Mouse (Mus musculus) MEL (cell line): ENCODE data around the gene Cd247. TPM values are rescaled to one million over a fixed set of nuclear protein-coding genes. Genes with fewer than 3 reads are reported as not detected.

ENCODE experiments used
- DNase-seq: peaks from one replicate; pipeline ENCODE4 v3.0.0; 2011; ENCODE audit warnings: low read depth, low spot score
- H3K27ac ChIP-seq: 2 replicates; pipeline ENCODE4 v1.5.1; 2012; ENCODE audit warnings: low read depth, mild to moderate bottlenecking, control low read depth, low read length, moderate library complexity; ENCODE audit not compliant: control insufficient read depth
- H3K27me3 ChIP-seq, 2 experiments: fragments of 150-350 bp in 1 of 2; sonication (generic) in 1 of 2; 2 replicates each; pipeline ENCODE4 v1.6.1; 2012; ENCODE audit warnings: low read length in 2 of 2, mild to moderate bottlenecking in 2 of 2, improper control_type of control experiment in 1 of 2, moderate library complexity in 1 of 2; ENCODE audit not compliant: insufficient read depth in 2 of 2, control insufficient read depth in 1 of 2
- H3K36me3 ChIP-seq, 2 experiments: 2 replicates each; pipeline ENCODE4 v1.6.1; 2012 to 2014; ENCODE audit warnings: low read length in 2 of 2, improper control_type of control experiment in 1 of 2, inconsistent platforms in 1 of 2, mild to moderate bottlenecking in 1 of 2; ENCODE audit not compliant: insufficient read depth in 2 of 2, control insufficient read depth in 1 of 2
- H3K4me1 ChIP-seq, 2 experiments: fragments of 150-350 bp in 1 of 2; sonication (generic) in 1 of 2; 2 replicates each; pipeline ENCODE4 v1.6.1; 2012; ENCODE audit warnings: low read length in 2 of 2, improper control_type of control experiment in 1 of 2, mild to moderate bottlenecking in 1 of 2; ENCODE audit not compliant: insufficient read depth in 2 of 2, control insufficient read depth in 1 of 2
- H3K4me3 ChIP-seq, 2 experiments: fragments of 150-350 bp in 1 of 2; sonication (generic) in 1 of 2; 2 replicates each; pipeline ENCODE4 v1.5.1; 2012; ENCODE audit warnings: low read depth in 2 of 2, low read length in 2 of 2, mild to moderate bottlenecking in 2 of 2, moderate library complexity in 2 of 2, control low read depth in 1 of 2, improper control_type of control experiment in 1 of 2; ENCODE audit not compliant: control insufficient read depth in 1 of 2, insufficient read depth in 1 of 2
- H3K79me2 ChIP-seq: 2 replicates; pipeline ENCODE4 v1.6.1; 2012; ENCODE audit warnings: mild to moderate bottlenecking, low read length, moderate library complexity; ENCODE audit not compliant: control insufficient read depth, poor library complexity, insufficient read depth
- H3K9ac ChIP-seq: 2 replicates; pipeline ENCODE4 v1.6.1; 2012; ENCODE audit warnings: low read depth, mild to moderate bottlenecking, control low read depth, low read length, moderate library complexity; ENCODE audit not compliant: control insufficient read depth, poor library complexity, severe bottlenecking
- H3K9me3 ChIP-seq: fragments of 150-350 bp; sonication (generic); replicated peaks from 2 replicates; pipeline ENCODE4 v1.6.1; 2012; ENCODE audit warnings: mild to moderate bottlenecking, low read length, improper control_type of control experiment, moderate library complexity; ENCODE audit not compliant: insufficient read depth
- CHD1 ChIP-seq: IDR thresholded peaks from 2 replicates; pipeline ENCODE4 v1.6.1; 2012; ENCODE audit warnings: low read depth, mild to moderate bottlenecking, inconsistent platforms, low read length, improper control_type of control experiment
- CTCF ChIP-seq, 3 experiments: IDR thresholded peaks in 2 of 3; conservative IDR thresholded peaks in 1 of 3; 2 replicates each; pipeline ENCODE4 v1.5.1; 2011 to 2012; ENCODE audit warnings: low read length in 3 of 3, low read depth in 2 of 3, mild to moderate bottlenecking in 2 of 3, improper control_type of control experiment in 1 of 3, inconsistent platforms in 1 of 3, mixed read lengths in 1 of 3, moderate library complexity in 1 of 3; ENCODE audit not compliant: control insufficient read depth in 1 of 3, insufficient read depth in 1 of 3, poor library complexity in 1 of 3, severe bottlenecking in 1 of 3
- EP300 ChIP-seq, 2 experiments: IDR thresholded peaks; 2 replicates each; pipeline ENCODE4 v1.6.1; 2011; ENCODE audit warnings: improper control_type of control experiment in 2 of 2, low read length in 2 of 2, low read depth in 1 of 2, mild to moderate bottlenecking in 1 of 2
- GABPA ChIP-seq: IDR thresholded peaks from 2 replicates; pipeline ENCODE4 v1.6.1; 2012; ENCODE audit warnings: low read depth, mild to moderate bottlenecking, inconsistent platforms, low read length, improper control_type of control experiment, moderate library complexity
- KAT2A ChIP-seq: conservative IDR thresholded peaks from 2 replicates; pipeline ENCODE4 v1.6.1; 2012; ENCODE audit warnings: low read depth, low read length, improper control_type of control experiment, inconsistent platforms
- MAX ChIP-seq: IDR thresholded peaks from 2 replicates; pipeline ENCODE4 v1.6.1; 2011; ENCODE audit warnings: low read length, improper control_type of control experiment
- MAZ ChIP-seq: IDR thresholded peaks from 2 replicates; pipeline ENCODE4 v1.6.1; 2012; ENCODE audit warnings: low read depth, mild to moderate bottlenecking, inconsistent platforms, low read length, improper control_type of control experiment
- MEF2A ChIP-seq: IDR thresholded peaks from 2 replicates; pipeline ENCODE4 v1.6.1; 2014; ENCODE audit warnings: low read depth, mild to moderate bottlenecking, inconsistent platforms, low read length, improper control_type of control experiment; ENCODE audit not compliant: poor library complexity, insufficient replicate concordance, severe bottlenecking; ENCODE audit errors: extremely low read depth
- MXI1 ChIP-seq: IDR thresholded peaks from 2 replicates; pipeline ENCODE4 v1.6.1; 2011; ENCODE audit warnings: mild to moderate bottlenecking, low read depth, low read length, improper control_type of control experiment
- MYB ChIP-seq: IDR thresholded peaks from 2 replicates; pipeline ENCODE4 v1.6.1; 2011; ENCODE audit warnings: mild to moderate bottlenecking, low read depth, low read length, improper control_type of control experiment
- NELFE ChIP-seq: IDR thresholded peaks from 2 replicates; pipeline ENCODE4 v1.6.1; 2011; ENCODE audit warnings: low read depth, low read length, improper control_type of control experiment
- POLR2A ChIP-seq, 2 experiments: IDR thresholded peaks; 2 replicates each; pipeline ENCODE4 v1.6.1; 2011 to 2012; ENCODE audit warnings: low read length in 2 of 2, mild to moderate bottlenecking in 2 of 2, control low read depth in 1 of 2, improper control_type of control experiment in 1 of 2, low read depth in 1 of 2, moderate library complexity in 1 of 2; ENCODE audit not compliant: control insufficient read depth in 1 of 2, insufficient read depth in 1 of 2, poor library complexity in 1 of 2
- POLR2AphosphoS2 ChIP-seq: IDR thresholded peaks from 2 replicates; pipeline ENCODE4 v1.6.1; 2011; ENCODE audit warnings: low read length, improper control_type of control experiment
- RAD21 ChIP-seq: IDR thresholded peaks from 2 replicates; pipeline ENCODE4 v1.6.1; 2011; ENCODE audit warnings: mild to moderate bottlenecking, low read depth, low read length, improper control_type of control experiment
- RCOR1 ChIP-seq: IDR thresholded peaks from 2 replicates; pipeline ENCODE4 v1.6.1; 2012; ENCODE audit warnings: low read depth, mild to moderate bottlenecking, inconsistent platforms, low read length, improper control_type of control experiment
- SIN3A ChIP-seq: IDR thresholded peaks from 2 replicates; pipeline ENCODE4 v1.6.1; 2012; ENCODE audit warnings: low read length, improper control_type of control experiment, inconsistent platforms
- TAL1 ChIP-seq: IDR thresholded peaks from 2 replicates; pipeline ENCODE4 v1.6.1; 2012; ENCODE audit warnings: mild to moderate bottlenecking, inconsistent platforms, low read length, moderate library complexity, mixed read lengths
- TBP ChIP-seq: IDR thresholded peaks from 2 replicates; pipeline ENCODE4 v1.8.0; 2011; ENCODE audit warnings: low read depth, low read length, improper control_type of control experiment
- TCF12 ChIP-seq: IDR thresholded peaks from 2 replicates; pipeline ENCODE4 v1.6.1; 2014; ENCODE audit warnings: low read depth, mild to moderate bottlenecking, inconsistent platforms, low read length, improper control_type of control experiment, moderate library complexity
- UBTF ChIP-seq: IDR thresholded peaks from 2 replicates; pipeline ENCODE4 v1.6.1; 2012; ENCODE audit warnings: low read depth, mild to moderate bottlenecking, inconsistent platforms, low read length, improper control_type of control experiment, moderate library complexity, borderline replicate concordance; ENCODE audit not compliant: insufficient read depth
- USF1 ChIP-seq: IDR thresholded peaks from 2 replicates; pipeline ENCODE4 v1.6.1; 2014; ENCODE audit warnings: low read depth, mild to moderate bottlenecking, inconsistent platforms, low read length, improper control_type of control experiment, moderate library complexity
- ZMIZ1 ChIP-seq: IDR thresholded peaks from 2 replicates; pipeline ENCODE4 v1.6.1; 2012; ENCODE audit warnings: low read depth, mild to moderate bottlenecking, inconsistent platforms, low read length, improper control_type of control experiment, moderate library complexity
- polyA plus RNA-seq, 2 experiments: library from polyadenylated mRNA; stranded (reverse) in 1 of 2; unstranded in 1 of 2; fragments of >175 nt in 1 of 2; fragments of >200 nt in 1 of 2; gene quantifications; 2 replicates each; pipeline versions ENCODE4 v1.2.1 to v1.2.4; 2012; ENCODE audit warnings: low replicate concordance in 2 of 2, low read depth in 1 of 2; ENCODE audit not compliant: insufficient read length in 2 of 2, insufficient read depth in 1 of 2, missing spikeins in 1 of 2
- total RNA-seq: library from RNA; depleted of rRNA; stranded (reverse); fragments of 300-350 nt; gene quantifications from 2 replicates; pipeline ENCODE4 v1.2.3, GENCODE M21; 2012

The Cd247 gene
- total and polyA plus RNA-seq, 3 experiments: 1.3 to 1.7 TPM; not detected in 1

DNA sequence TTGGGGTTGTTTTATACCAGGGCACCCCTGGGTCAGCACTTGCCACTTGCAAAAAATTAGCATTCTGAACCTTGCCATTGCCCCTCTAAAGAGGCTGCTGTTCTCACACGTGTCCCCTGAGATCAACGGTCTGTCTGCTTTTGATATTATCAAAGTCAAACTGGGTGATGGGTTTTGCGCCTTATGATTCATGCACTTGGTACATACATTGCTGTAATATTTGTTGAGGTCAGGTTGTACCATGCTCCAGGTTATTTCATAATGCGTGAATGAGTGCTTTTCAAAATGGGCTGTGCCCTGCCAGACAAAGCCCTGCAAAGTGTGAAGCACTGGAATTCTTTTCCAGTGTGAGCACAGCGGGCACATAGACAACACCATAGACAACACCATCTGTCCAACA is 36.6 kb upstream of the Cd247 start:
- H3K27me3 ChIP-seq: 0 out of 4 replicates have a peak, but pooled peaks cover 0 to 2% of the 10 kb centered on the region in 2 experiments
- no peak overlapping the region for H3K4me3 ChIP-seq
- H3K4me1 ChIP-seq: 0 out of 4 replicates have a peak, but pooled peaks cover 0 to 5% of the 10 kb centered on the region in 2 experiments
- no peak for DNase-seq
- TF ChIP-seq USF1 (no peak), RCOR1 (no peak), TBP (no peak), CTCF (IDR thresholded peaks at IDR 0.05 in 2 of 3, conservative IDR thresholded peaks at IDR 0.05 in 1 of 3; ENCODE audit: control insufficient read depth in 1 of 3, insufficient read depth in 1 of 3, low read depth in 2 of 3, low read length in 3 of 3, poor library complexity in 1 of 3, severe bottlenecking in 1 of 3) (no peak), MAX (no peak), POLR2AphosphoS2 (no peak), MXI1 (no peak), MYB (no peak), POLR2A (IDR thresholded peaks at IDR 0.05; ENCODE audit: control insufficient read depth in 1 of 2, insufficient read depth in 1 of 2, low read depth in 1 of 2, low read length in 2 of 2, poor library complexity in 1 of 2) (no peak), ZMIZ1 (no peak), GABPA (no peak), CHD1 (no peak)
- H3K9ac ChIP-seq: no peak overlapping the region
- no peaks in the 10 kb centered on the region for H3K9me3 ChIP-seq
- no peaks in the 10 kb centered on the region for H3K79me2 ChIP-seq
- no peak overlapping the region for H3K27ac ChIP-seq
- no peaks in the 10 kb centered on the region for H3K36me3 ChIP-seq

DNA sequence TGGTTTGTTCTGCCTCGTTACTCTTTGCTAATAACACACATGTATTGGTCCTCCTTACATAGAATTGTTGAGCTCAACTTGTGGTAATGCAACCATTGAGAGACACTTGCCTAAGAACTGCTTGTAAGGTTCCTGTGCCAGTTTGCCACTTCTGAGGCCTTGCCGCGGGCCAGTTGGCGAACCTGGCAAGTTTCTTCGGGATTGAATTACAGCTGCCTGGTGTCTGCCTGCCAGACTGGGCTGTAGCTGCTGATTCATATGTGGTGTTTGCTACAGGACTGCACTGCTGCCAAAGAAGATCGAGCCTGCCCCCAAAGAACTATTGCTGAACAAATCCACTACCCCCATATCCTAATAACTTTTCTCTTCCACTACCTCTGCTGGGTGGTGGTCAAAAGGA is 34.3 kb upstream of the Cd247 start:
- Histone ChIP-seq H3K36me3 (no peaks in the 10 kb centered on the region), H3K27me3 (no peaks in the 10 kb centered on the region), H3K4me3 (no peak overlapping the region), H3K27ac (no peak overlapping the region), H3K9ac (no peak overlapping the region), H3K4me1 (0 out of 4 replicates have a peak, but pooled peaks cover 0 to 5% of the 10 kb centered on the region in 2 experiments), H3K9me3 (no peaks in the 10 kb centered on the region), H3K79me2 (no peaks in the 10 kb centered on the region)
- DNase-seq: no peak
- TF ChIP-seq ZMIZ1: no peak
- TF ChIP-seq RAD21: no peak
- TF ChIP-seq MAZ: no peak
- no peak for TF ChIP-seq NELFE

DNA sequence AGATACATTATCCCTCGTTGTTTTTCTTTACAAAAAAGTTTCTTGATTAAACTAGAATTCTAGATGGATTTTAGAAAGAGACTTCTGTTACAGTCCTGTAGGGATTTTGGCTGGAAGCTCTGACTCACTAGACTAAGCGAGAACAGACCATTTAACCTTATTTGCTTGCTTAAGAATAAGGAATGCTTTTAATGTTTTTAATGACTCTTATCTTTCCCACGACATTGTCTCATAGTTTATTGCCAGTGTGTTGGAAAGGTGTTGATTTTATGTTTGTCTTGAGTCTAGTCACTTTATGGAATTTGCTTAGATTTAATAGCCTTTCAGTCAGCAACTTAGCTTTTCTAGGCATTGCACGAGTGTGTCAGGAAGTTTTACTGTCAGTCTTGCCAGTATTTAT is 33.3 kb upstream of the Cd247 start:
- Histone ChIP-seq H3K9me3 (no peaks in the 10 kb centered on the region), H3K4me3 (no peak overlapping the region), H3K27ac (no peak overlapping the region), H3K4me1 (0 out of 4 replicates have a peak, but pooled peaks cover 0 to 5% of the 10 kb centered on the region in 2 experiments), H3K9ac (no peak overlapping the region), H3K27me3 (no peaks in the 10 kb centered on the region), H3K36me3 (no peaks in the 10 kb centered on the region), H3K79me2 (no peaks in the 10 kb centered on the region)
- no peak for TF ChIP-seq TAL1
- no peak for TF ChIP-seq NELFE
- no peak for TF ChIP-seq TCF12
- TF ChIP-seq GABPA: no peak
- no peak for TF ChIP-seq CTCF (IDR thresholded peaks at IDR 0.05 in 2 of 3, conservative IDR thresholded peaks at IDR 0.05 in 1 of 3; ENCODE audit: control insufficient read depth in 1 of 3, insufficient read depth in 1 of 3, low read depth in 2 of 3, low read length in 3 of 3, poor library complexity in 1 of 3, severe bottlenecking in 1 of 3)
- no peak for TF ChIP-seq USF1
- TF ChIP-seq SIN3A: no peak
- TF ChIP-seq RCOR1: no peak
- no peak for TF ChIP-seq UBTF
- TF ChIP-seq MAX: no peak
- no peak for TF ChIP-seq MEF2A
- no peak for TF ChIP-seq ZMIZ1
- TF ChIP-seq KAT2A: no peak
- TF ChIP-seq EP300 (IDR thresholded peaks at IDR 0.05; ENCODE audit: low read depth in 1 of 2, low read length in 2 of 2): no peak
- no peak for TF ChIP-seq RAD21
- DNase-seq: no peak
